Mouse (Mus musculus): Measurements from ENCODE around the gene Lrp6.

Gene Lrp6

DNA sequence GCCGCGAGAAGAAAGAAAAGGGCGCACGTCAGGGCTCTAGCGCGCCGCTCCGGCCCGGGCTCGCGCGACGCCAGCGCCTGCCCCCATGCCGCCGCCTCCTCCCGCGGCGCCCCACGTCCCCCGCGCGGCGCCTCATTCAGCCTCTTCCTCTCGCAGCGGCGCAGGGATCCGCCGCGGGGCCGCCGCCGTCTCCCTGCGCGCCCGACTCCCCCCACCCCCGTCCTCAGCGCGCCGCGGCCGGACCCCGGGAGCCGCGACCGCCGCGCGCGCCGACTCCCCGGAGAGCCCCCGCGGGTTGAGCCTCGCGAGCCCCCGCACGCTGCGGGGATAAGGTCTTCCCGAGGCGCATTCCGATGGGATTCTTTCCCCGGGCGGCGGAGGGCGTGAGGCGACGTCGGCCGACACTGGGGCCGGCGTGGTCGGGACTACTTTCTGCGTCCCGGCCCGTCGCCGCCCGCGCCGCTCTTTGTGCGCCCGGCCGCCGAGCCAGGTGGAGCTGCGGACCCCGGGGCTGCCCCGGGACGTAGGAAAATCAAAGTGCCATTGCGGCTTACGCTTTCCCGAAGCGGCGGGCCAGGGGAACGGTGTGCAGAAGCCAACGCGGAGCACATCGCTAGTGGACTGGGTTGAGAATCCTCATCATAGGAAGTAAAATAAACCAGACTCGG, at the start of gene Lrp6:
Gene Lrp6, minus strand, starts transcription at position 148 of the 668 bp plus-strand sequence.
- in situ Hi-C loops (cut with MboI, MseI): no loop called here

DNA sequence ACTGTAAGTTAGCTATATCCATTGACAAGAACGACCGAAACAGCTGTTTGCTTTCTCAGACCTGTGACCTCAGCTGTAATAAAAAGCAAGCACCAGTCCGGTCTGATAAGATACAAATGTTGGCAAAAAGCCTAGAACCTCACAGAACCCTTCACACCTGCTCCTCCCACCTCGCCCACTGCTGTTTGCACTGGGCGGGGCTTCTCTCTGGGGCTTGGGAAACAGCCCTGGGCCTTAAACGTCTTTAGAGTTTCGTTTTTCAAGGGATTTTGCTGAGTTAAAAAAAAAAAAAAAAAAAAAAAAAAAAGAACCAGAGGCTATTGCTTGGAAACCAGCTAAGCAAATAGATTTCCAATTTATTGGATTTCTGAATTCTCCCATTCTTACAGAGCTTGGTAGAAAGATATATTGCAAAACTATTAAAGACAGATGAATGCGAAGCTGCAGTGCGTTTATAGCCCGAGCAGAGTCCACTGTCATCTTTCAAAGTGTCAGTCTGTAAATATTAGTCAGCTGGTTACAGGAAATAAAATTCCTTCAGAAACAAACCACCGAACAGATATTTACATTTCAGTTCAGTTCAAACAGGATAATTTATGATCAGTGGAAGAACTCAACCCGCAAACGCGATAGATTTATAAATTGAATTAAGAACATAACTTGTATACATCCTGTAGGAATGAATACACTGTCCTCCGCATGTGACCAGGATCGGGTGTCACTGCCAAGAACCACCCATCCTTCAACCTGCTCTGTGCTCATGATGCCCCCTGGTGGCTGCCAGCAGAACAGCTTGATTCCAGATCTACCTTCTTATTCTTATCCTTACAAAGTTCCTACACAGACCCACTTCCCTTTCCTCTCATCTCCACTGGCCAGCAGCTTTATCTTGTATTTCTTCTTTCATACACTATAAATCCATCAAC, 48.2 kb upstream of the Lrp6 start:
- in situ Hi-C loops (cut with MboI, MseI): loop anchor here (5.0 to 25.0 kb wide), 3 partner anchors 188 to 903 kb away; no protein-coding TSS in a partner anchor

DNA sequence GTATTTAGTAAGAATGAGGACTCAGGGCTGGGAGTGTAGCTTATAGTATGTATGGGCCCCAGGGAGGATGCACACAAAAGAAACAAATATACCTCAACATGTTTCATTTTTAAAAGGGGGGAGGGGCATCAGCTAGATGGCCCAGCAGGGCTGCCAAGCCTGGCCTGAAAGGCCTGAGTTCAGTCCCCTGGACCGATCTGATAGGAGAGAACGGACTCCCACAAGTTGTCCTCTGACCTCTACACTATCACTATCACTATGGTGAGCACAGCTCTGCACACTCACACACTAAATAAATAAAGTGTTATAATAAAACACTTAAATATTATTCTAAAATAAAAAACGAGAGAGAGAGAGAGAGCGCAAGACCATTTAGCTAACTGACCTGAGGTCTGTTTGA, 47.6 kb upstream of the Lrp6 start:
- in situ Hi-C loops (cut with MboI, MseI): loop anchor here (25.0 kb wide), 1 partner anchor 902 kb away; no protein-coding TSS in a partner anchor

DNA sequence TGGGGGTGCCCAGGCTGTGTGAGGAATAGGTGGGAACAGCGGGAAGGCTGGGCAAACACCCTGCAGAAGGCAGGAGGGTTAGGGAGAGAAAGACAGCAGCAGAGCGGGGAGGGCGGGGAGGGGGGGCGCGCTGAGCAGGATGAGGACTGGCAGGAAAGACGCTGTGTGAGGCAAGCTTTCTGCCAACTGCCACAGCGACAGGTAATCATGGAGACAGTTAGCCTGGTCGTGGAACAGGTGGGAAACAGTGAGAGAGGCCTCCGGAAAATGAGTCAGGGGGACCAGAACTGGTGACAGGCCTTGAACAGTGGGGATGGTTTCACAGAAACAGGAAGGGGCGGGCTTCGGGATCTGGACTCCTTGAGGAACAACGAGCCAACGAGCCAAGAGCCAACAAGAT, 45.1 kb upstream of the Lrp6 start:
- in situ Hi-C loops (cut with MboI, MseI): loop anchor here (25.0 kb wide), 1 partner anchor 900 kb away; no protein-coding TSS in a partner anchor

DNA sequence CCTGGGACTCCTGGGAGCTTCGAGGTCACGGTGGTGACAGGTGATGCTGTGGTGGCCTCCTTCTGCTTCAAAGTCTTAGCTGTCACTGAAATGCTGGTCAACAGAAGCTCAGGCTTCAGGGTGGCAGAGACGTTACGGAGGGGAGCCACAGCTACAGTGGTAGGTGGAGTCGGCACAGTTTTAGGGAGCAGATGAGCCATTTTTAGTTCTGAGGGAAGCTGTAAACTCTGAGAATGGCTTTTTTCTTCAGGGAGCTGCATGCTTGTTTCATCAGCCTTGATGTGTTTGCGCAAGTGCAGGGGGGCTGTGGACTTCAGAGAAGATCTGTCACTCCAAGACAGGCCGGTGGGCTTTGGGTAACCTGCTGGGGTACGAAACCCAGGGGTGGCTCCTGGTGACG, 43.6 kb upstream of the Lrp6 start:
- in situ Hi-C loops (cut with MboI, MseI): loop anchor here (25.0 kb wide), 1 partner anchor 898 kb away; no protein-coding TSS in a partner anchor

DNA sequence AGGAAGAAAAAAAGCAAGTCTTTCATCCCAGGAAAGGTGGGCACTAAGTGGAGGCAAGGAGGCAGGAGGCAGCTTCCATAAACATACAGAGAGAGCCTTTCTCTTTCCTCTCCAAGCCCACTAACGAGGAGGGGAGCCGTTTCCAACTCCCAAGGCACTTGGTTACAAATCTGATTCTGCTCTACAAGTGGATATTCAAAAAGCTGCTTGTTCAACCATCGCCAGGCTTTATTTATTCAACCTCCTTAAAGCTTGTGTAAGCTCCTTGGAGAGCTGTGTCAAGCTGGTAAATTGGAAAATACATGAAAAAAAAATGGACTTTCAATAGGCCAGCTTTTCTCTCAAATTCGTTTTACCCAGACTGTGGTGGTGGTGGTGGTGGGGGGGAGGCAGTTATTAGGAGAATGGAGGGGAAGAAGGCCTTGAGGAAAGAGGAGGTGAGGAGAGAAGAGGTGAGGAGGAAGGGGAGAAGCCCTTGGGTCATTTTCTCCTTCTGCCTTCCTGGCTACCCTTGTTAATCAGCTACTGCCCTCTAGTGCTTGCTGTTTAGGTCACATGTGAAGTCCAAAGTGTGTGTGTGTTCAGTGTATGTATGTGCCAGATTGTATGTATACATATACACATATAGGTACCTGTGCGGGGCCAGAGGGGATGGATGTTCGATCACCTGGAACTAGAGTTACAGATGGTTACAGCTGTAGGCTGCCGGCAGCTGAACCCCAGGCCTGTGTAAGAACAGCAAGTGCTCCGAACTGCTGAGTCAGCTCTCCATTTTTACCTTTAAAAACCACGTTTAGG, 40.4 kb upstream of the Lrp6 start:
- in situ Hi-C loops (cut with MboI, MseI): loop anchor here (25.0 kb wide), 1 partner anchor 895 kb away; no protein-coding TSS in a partner anchor

DNA sequence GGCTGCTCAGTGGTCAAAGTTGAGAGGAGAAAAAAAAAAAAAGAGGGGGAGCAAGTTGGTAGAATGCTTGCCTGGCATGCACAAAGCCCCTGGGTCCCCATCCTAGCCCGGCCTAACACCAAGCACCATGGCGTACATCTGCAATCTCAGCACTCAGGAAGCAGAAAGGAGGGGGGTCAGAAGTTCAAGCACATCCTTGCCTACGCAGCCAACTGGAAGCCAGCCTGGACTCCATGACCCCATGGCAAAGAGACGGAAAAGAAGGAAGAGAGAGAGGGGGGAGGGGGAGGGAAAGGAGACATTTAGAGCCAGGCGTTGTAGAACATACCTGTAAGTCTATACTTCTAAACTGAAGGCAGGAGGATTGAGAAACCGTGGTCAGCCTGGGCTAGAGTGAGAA, 39.8 kb upstream of the Lrp6 start:
- in situ Hi-C loops (cut with MboI, MseI): loop anchor here (25.0 kb wide), 1 partner anchor 894 kb away; no protein-coding TSS in a partner anchor

DNA sequence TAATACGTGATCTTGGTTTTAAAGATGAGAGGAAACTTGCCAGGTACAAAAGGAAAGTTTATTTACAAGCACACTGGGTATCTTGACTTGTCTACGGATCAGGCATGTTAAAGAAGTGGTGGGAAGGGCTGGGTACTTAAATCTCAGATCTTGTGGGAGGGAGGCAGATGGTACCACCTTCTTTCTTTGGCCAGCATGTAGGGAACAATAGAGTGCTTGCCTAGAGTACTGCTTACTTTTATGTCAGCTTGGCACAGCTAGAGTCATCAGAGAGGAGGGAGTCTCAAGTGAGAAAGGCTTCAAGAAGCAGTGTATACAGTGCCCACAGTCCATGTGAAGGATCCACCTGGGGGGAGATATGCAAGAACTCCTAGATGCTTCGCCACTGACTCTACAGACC, 38.4 kb upstream of the Lrp6 start:
- in situ Hi-C loops (cut with MboI, MseI): loop anchor here (25.0 kb wide), 1 partner anchor 893 kb away; no protein-coding TSS in a partner anchor

DNA sequence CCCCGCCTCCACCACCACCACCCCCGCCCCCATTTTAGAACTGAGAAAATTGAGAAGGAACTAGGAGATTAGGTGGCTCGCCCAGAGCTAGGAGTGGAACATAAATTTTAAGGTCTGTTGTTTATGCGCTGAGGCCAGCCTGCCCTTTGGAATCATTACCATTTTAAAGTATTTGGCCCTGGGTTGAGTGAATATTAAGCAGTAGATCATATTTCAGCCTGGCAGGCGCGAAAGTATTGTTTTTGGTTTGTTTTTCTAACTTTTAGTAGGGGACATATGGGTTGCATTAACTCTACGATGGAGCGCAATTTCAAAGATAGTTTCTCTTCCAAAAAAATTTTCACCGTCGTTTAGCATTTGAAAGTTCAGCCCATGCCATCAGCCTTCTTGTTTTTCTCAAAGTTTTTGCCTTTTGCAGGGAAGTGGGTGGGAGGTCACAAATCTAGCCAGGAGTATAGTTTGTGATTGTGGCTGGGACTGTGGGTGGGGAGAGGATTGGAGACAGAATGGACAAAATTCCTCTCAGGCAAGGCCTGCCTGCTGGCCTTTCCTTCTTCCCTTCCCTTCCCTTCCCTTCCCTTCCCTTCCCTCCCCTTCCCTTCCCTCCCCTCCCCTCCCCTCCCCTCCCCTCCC, 35.7 kb upstream of the Lrp6 start:
- in situ Hi-C loops (cut with MboI, MseI): loop anchor here (25.0 kb wide), 1 partner anchor 890 kb away; no protein-coding TSS in a partner anchor

DNA sequence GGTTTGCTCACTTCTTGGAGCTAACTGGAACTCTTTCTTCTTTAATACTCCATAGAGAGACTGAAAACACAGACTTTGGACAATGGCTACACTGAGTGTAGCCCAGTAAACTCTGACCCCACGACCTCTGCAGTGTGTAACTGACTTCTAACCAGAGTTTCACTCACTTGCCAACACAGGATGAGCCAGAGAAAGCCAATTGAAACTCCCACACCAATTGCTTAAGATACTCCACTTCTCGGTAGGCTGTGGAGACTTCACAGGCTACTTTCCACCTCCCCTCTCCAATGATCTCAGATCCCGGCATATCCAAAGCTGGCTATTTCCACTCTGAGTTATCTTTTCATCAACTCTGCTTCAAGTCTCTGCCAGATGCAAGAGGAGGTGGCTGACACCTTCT, 35.0 kb upstream of the Lrp6 start:
- in situ Hi-C loops (cut with MboI, MseI): loop anchor here (25.0 kb wide), 1 partner anchor 889 kb away; no protein-coding TSS in a partner anchor

DNA sequence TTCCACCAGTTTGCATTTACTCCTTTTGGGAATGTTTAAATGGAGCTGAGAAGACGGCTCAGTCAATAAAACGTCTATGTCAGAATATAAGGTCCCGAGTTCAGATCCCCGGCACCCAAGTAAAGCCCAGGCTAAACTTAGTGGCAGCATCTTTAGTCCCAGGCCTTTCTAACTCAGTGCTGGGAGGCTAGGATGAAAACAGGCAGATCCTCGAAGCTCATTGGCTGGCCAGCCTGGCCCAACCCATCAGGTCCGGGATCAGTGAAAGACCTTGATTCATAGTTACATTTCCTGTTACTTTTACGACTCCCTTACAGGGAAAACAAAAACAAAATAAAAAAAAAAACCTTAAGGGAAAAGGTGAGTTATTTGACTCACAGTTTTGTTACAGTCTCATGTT, 34.4 kb upstream of the Lrp6 start:
- in situ Hi-C loops (cut with MboI, MseI): loop anchor here (25.0 kb wide), 1 partner anchor 889 kb away; no protein-coding TSS in a partner anchor

DNA sequence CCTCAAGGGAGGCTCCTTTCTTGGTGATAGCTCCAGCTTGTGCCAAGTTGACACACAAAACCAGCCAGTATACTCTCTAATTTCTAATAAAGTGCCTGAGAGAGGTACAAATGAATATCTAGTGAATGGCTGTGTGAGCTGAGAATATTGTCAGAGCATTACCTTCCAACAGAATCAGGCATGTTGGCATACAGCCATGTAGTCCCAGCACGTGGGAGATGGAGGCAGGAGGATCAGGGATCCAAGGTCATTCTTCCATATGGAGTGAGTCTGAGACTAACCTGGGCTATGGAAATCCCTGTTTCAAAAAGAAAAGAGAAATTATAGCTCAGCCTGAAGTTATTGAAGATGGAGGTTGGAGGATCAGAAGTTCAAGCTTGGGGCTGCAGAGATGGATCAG, 32.5 kb upstream of the Lrp6 start:
- in situ Hi-C loops (cut with MboI, MseI): no loop called here

DNA sequence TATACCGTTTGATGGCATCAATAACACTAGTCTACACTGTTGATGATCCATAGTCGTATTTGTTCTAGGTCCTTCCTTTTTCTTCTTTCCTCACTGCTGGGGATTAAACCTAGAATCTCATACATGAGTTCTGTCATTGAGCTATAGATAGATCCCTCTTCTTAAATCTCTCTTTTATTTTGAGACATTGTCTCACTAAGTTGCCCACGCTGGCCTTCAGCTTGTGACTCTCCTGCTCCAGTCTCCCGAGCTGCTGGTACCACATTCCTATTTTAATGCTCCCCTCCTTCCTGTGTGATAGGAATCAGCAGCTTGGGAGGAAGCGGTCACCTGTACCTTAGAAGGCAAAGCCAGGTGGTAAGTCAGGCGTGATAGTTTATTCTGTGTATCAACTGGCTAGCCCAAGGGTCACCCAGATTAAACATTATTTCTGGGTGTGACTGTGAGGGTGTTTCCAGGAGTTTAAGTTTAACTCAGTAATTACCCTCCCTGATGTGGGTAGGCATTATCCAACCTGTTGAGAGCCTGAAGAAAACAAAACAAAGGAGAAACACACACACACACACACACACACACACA, 31.0 kb upstream of the Lrp6 start:
- in situ Hi-C loops (cut with MboI, MseI): no loop called here

DNA sequence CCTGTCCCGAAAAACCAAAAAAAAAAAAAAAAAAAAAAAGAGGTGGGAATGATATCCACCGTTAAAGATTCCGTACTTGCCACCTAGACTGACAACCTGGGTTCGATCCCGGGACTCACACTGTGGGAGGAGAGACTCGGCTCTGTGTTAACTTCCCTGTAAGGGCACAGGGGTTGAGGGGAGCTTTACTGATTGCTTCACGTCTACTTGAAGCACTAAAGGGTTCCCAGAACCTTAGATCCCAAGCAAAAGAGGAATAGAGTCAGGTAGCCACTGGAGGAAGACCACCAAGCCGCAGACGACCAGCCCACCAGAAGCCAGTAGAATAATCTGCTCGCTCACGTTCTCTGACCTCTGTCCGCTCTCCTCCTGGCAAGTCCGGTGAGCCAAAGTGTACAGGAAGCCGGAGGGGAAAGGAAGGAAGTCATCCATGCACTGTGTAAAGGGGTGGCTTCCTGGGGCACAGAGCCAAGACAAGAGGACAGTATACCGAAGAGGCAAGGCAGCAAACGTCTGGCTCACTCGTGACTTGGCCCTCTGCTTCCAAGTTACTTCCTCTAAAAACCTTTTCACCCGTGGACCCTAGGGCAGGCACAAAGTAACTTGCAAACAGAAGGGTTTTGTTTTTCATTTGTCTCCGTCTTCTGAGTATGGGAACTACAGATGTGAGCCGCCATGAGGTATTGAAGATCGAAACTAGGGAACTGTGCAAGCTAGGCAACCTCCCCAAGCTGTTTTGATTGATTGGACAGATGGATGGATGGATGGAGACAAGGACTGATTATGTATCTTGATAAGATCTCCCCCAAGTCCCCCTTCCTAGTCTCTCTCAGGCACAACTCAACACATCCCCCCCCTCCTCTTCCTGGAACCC, 28.0 kb upstream of the Lrp6 start:
- in situ Hi-C loops (cut with MboI, MseI): no loop called here

DNA sequence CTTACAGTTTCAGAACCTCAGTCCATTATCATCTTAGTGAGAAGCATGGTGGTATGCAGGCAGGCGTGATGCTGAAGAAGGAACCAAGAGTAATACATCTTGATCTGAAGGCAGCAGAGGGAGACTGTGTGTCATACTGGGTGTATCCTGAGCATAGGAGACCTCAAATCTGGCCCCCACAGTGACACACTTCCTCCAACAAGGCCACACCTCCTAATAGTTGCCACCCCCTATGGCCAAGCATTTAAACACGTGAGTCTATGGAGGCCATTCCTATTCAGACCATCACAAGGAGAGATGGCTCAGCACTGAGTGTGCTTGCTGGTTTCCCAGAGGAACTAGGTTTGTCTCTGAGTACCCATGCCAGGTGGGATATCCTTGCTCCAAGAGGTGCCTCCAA, 24.8 kb upstream of the Lrp6 start:
- in situ Hi-C loops (cut with MboI, MseI): no loop called here

DNA sequence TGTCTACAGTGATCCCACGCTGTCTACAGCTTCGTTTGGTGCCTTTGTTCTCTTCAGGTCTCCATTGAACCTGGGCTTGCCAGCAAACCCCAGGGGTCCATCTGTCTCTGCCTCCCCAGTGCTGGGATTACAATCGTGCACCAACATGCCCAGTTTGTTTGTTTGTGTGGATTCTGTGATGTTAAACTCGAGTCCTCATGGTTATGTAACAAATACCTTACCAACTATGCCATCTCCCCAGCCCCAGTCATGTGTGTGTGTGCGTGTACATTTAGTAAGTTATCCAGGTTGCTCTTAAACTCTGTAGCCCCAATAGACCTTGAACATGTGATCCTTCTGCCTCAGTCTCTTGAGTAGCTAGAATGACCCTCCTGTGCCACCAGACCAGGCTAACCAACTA, 19.5 kb upstream of the Lrp6 start:
- in situ Hi-C loops (cut with MboI, MseI): no loop called here

DNA sequence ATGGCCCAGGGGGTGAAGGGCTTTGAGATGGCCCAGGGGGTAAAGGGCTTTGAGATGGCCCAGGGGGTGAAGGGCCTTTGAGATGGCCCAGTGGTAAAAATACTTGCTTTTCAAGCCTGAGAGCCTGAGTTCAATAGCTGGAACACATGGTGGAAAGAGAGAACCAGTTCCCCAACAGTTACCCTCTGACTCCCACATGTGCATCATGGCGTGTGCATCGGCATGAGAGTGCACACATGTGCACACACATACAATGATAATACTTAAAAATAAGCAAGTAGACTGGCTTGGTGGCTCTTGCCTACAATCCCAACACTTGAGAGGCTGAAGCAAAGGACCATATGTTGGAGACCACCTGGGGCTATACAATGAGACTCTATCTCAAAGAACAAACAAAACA, 17.9 kb upstream of the Lrp6 start:
- in situ Hi-C loops (cut with MboI, MseI): no loop called here

DNA sequence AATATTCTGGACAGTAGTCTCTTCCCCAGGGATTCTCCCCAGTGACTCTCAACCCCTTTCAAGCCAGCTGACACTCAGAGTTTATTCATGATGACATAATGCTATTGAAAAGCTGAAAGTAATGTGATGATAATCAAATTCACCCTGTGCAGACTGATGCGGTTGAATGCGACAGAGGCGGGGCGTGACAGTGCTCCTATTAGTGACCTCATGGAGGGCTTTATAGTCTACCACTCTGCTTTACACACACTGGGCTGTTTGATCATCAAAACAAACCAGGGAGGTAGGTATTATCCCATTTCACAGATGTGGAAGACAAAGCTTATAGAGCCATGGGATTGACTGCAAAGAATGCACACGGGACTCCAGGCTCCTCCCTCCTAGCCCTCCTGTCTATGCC, 15.3 kb upstream of the Lrp6 start:
- in situ Hi-C loops (cut with MboI, MseI): no loop called here

DNA sequence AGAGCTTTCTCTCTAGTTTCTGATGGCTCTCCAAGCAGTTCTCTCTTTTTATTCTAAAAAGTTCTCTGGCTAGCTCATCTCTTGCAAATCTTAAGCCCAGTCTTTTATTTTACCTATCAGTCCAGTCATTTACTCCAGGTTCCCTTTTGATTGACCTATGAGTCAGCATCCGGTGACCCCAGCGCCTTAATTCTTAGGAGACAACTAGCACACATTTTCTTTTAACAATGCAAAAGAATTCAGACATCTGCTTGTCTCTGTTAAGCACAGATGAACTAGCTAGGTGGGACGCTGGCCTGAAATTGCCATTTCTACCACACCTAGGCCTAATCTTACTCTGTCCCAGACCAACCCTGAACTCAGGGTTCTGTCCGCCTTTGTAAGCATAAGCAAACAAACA, 12.7 kb upstream of the Lrp6 start:
- in situ Hi-C loops (cut with MboI, MseI): no loop called here

DNA sequence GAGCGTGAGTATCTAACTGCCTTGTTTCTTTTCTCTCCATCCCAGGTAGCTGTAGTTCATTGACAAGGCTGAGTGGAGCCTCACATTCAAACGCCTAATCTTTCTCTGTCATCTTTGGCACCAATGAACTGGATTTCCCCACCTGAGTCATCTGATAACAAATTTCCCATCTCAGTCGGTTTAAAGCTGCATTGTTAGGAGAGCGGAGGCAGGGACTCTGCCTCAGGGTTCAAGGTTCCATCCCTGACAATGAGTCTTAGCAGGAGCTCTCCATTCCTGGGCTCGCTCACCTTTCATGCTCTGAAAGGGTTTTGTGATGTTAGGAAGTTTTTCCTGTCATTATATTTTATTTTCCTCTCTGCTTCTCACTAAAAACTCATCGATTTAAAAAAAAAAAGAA, 11.3 kb upstream of the Lrp6 start:
- in situ Hi-C loops (cut with MboI, MseI): no loop called here

Data from T-helper 2 cell (primary cell).